Mouse (Mus musculus) neural tube, embryonic 14.5 days (tissue): ENCODE measurements around the gene Ush2a. TPM values are rescaled to one million over a fixed set of nuclear protein-coding genes. Genes with fewer than 3 reads are reported as not detected.

Experiments used
- ATAC-seq: fragments of 200-750 bp; cut with Nextera tagmentation; 2 replicates; pipeline ENCODE4 v1.8.0; 2017; ENCODE audit warnings: low read depth, mild to moderate bottlenecking, moderate TSS enrichment, moderate library complexity
- H3K27ac ChIP-seq: fragments of 300-500 bp; sonication (generic); 2 replicates; pipeline ENCODE4 v1.5.1; 2014; ENCODE audit warnings: low read depth, mild to moderate bottlenecking, control low read depth, low read length, moderate library complexity, mixed read lengths
- H3K27me3 ChIP-seq: fragments of 300-500 bp; sonication (generic); 2 replicates; pipeline ENCODE4 v1.6.1; 2014; ENCODE audit warnings: low read length; ENCODE audit not compliant: control insufficient read depth, insufficient read depth
- H3K36me3 ChIP-seq: fragments of 300-500 bp; sonication (generic); 2 replicates; pipeline ENCODE4 v1.6.1; 2014; ENCODE audit warnings: low read length, mixed read lengths; ENCODE audit not compliant: control insufficient read depth, insufficient read depth
- H3K4me1 ChIP-seq: fragments of 300-500 bp; sonication (generic); 2 replicates; pipeline ENCODE4 v1.6.1; 2014; ENCODE audit warnings: low read length; ENCODE audit not compliant: control insufficient read depth, insufficient read depth
- H3K4me2 ChIP-seq: fragments of 300-500 bp; sonication (generic); 2 replicates; pipeline ENCODE4 v1.6.1; 2014; ENCODE audit warnings: mild to moderate bottlenecking, low read depth, low read length, control low read depth
- H3K4me3 ChIP-seq: fragments of 300-500 bp; sonication (generic); 2 replicates; pipeline ENCODE4 v1.5.1; 2014; ENCODE audit warnings: low read depth, low read length, control low read depth, mixed read lengths
- H3K9ac ChIP-seq: fragments of 300-500 bp; sonication (generic); replicated peaks from 2 replicates; pipeline ENCODE4 v1.6.1; 2014; ENCODE audit warnings: low read depth, mild to moderate bottlenecking, control low read depth, low read length, mixed read lengths
- H3K9me3 ChIP-seq: fragments of 300-500 bp; sonication (generic); 2 replicates; pipeline ENCODE4 v1.6.1; 2016; ENCODE audit warnings: low read length; ENCODE audit not compliant: control insufficient read depth
- WGBS: fragments of 180-500 bp; shearing (Covaris S2); extraction: QIAGEN DNeasy Blood & Tissue Kit; methylation state at CpG from one replicate; pipeline ENCODE4 v1.1.7; 2014; 5-methylcytosine and 5-hydroxymethylcytosine counted together
- polyA plus RNA-seq: library from polyadenylated mRNA; unstranded; fragments of >200 nt; fragmentation: Nextera tagmentation; extraction: Ambion mirVana; gene quantifications from 2 replicates; pipeline ENCODE4 v1.2.1, GENCODE M21; 2014

Ush2a gene
- polyA plus RNA-seq, 1 experiment from 2014 or later: 0.27 TPM

DNA sequence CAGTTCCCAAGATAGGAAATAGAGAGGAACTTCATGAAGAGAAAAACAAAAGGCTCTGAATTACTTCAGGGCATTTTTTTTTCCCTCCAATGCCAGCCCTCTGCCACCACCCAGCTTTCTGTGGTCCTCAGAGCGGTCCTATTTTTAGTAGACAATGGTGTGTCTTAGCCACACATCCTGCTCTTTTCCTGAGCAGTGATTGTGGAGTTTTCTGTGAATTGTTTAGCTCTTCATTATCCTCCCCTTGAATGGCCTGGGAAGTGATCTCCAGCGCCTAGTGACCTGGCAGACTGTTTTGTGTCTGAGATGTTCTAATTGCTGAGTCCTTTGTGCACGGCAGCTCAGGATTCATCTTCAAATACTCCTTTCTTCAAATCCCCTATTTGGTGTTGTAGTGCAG lies 397.3 kb downstream of the Ush2a start:
- Histone ChIP-seq H3K9me3 (no peaks in the 10 kb centered on the region), H3K4me3 (no peak overlapping the region), H3K27ac (no peak overlapping the region), H3K4me2 (no peak overlapping the region), H3K27me3 (no peaks in the 10 kb centered on the region; the same call in 1 of the 2 replicates), H3K36me3 (no peaks in the 10 kb centered on the region), H3K9ac (no peak overlapping the region), H3K4me1 (peaks cover 7% of the 10 kb centered on the region; the same call in 1 of the 2 replicates)
- ATAC-seq: no peak
- 21% methylated on average over 3 of the region's 3 CpGs for WGBS

DNA sequence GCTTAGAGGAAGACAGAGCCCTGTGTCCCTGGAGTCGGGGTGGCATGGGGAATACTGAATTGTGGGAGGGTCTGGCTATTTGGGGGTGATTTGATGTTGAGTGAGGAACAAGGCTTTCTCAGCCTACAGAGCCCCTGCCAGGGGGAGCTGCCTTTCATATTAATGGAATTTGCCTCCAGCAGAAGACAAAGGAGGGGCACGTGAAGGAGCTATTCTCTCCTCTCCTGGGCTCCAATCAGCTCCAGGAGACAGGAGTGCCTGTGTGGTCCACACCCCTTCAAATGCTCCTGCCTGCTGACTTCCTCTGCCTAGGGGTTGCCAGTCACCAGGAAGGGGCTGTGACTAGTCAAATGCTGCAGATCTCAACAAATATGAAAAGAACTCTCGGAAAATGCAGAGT lies 398.5 kb downstream of the Ush2a start:
- 0 out of 2 replicates have a peak overlapping the region, but pooled peaks have one; percentile 12 for H3K27ac ChIP-seq
- ATAC-seq: no peak
- 0 out of 2 replicates have a peak overlapping the region, but pooled peaks have one; percentile 0 for H3K4me3 ChIP-seq
- 2% methylated on average over 3 of the region's 3 CpGs for WGBS
- no peaks in the 10 kb centered on the region for H3K9me3 ChIP-seq
- H3K9ac ChIP-seq: no peak overlapping the region
- H3K4me2 ChIP-seq: peak overlapping the region; percentile 33
- peaks cover 7% of the 10 kb centered on the region; the same call in 1 of the 2 replicates for H3K4me1 ChIP-seq
- H3K36me3 ChIP-seq: no peaks in the 10 kb centered on the region
- H3K27me3 ChIP-seq: no peaks in the 10 kb centered on the region; the same call in 1 of the 2 replicates

DNA sequence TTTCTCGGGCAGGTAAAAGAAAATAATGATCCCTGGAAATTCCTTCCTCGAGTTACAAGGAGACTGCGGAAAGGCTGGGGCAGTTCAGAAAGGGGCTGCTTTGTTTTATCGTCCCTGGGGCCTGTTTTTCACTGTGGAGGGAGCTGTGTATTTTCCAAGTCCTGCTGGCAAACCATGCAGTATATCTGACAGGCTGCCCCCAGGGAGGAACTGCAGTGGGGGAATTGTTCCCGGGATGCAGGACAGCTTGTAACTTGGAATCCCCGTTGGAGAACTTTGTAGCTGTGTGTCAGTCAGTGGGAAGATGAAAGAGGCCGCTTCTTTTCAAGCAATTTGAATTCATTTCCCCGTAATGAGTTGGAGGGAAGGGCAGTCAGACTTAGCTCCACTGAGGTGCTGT lies 399.1 kb downstream of the Ush2a start:
- 2% methylated on average over 8 of the region's 8 CpGs for WGBS
- Histone ChIP-seq H3K36me3 (no peaks in the 10 kb centered on the region), H3K9ac (no peak overlapping the region), H3K4me3 (0 out of 2 replicates have a peak overlapping the region, but pooled peaks have one; percentile 0), H3K4me2 (peak overlapping the region; percentile 33), H3K27ac (peak overlapping the region; percentile 4; the same call in 1 of the 2 replicates), H3K9me3 (no peaks in the 10 kb centered on the region), H3K4me1 (peaks cover 7% of the 10 kb centered on the region; the same call in 1 of the 2 replicates), H3K27me3 (no peaks in the 10 kb centered on the region; the same call in 1 of the 2 replicates)
- ATAC-seq: no peak; the same call in 1 of the 2 replicates

DNA sequence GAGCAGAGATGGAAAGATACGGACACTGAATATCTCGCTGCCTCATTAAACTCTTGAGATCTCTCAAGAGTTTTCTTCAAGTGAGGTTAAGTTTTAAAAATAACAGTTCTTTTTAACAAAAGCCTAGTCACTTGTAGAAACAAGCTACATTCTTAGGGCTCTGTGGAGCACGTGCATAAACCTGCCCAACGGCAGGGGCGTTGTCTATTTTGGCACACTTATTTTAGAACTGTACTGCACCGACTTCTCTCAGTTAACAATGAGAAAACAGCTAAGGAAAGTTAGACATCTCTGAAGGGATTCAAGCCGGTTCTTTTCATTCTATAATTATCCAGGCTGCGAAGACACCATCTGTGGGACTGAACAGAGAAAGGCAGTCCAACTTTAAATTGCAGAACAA lies 405.6 kb downstream of the Ush2a start:
- Histone ChIP-seq H3K27me3 (no peaks in the 10 kb centered on the region), H3K36me3 (no peaks in the 10 kb centered on the region), H3K9me3 (no peaks in the 10 kb centered on the region), H3K9ac (no peak overlapping the region), H3K4me1 (no peaks in the 10 kb centered on the region), H3K4me3 (no peak overlapping the region), H3K27ac (no peak overlapping the region), H3K4me2 (no peak overlapping the region)
- 76% methylated on average over 8 of the region's 8 CpGs for WGBS
- ATAC-seq: no peak

DNA sequence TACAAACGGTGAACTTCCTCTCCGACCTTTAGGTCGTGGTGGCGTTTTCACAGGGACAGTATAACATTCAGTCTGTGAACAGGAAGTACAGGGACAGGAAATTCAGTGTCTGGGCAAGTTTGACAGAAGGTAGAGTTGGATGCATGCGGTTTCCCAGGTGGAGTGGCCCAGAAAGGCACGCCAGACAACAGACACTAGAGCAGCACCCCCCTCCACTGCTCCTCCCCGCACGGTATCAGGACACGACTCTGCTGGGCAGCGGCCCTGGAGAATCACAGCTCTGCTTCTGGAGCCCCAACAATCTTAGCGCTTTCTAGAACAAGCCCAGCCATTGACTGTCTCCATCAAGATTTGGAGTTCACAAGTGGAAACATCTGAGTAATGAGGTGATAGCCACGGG lies 406.7 kb downstream of the Ush2a start:
- Histone ChIP-seq H3K27ac (no peak overlapping the region), H3K9me3 (no peaks in the 10 kb centered on the region), H3K27me3 (no peaks in the 10 kb centered on the region), H3K4me3 (no peak overlapping the region), H3K36me3 (no peaks in the 10 kb centered on the region), H3K4me2 (no peak overlapping the region), H3K9ac (no peak overlapping the region), H3K4me1 (no peaks in the 10 kb centered on the region)
- no peak for ATAC-seq
- WGBS: 83% methylated on average over 12 of the region's 12 CpGs

DNA sequence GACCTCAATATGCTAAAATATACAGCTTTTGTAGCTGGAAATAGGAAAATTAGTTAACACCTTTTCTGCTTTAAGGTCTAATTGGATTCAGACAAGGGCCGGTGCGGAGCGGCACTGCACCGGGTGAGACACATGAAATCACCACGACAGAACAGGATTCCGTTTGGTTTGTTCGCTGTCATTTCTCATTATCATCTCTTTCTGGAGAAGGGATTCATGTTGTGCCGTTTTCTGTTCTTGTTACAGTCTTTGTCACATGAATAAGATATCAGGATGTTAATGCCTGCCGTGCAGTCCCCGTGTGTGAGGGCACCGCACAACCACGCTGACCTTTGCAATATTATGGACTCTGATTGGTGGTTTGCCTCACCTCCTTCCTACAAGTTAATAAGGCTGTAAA lies 411.0 kb downstream of the Ush2a start:
- no peak overlapping the region for H3K4me3 ChIP-seq
- no peak for ATAC-seq
- no peak overlapping the region for H3K27ac ChIP-seq
- H3K9ac ChIP-seq: no peak overlapping the region
- no peaks in the 10 kb centered on the region for H3K9me3 ChIP-seq
- no peaks in the 10 kb centered on the region for H3K4me1 ChIP-seq
- WGBS: 89% methylated on average over 12 of the region's 12 CpGs
- H3K27me3 ChIP-seq: no peaks in the 10 kb centered on the region
- no peaks in the 10 kb centered on the region for H3K36me3 ChIP-seq
- no peak overlapping the region for H3K4me2 ChIP-seq

DNA sequence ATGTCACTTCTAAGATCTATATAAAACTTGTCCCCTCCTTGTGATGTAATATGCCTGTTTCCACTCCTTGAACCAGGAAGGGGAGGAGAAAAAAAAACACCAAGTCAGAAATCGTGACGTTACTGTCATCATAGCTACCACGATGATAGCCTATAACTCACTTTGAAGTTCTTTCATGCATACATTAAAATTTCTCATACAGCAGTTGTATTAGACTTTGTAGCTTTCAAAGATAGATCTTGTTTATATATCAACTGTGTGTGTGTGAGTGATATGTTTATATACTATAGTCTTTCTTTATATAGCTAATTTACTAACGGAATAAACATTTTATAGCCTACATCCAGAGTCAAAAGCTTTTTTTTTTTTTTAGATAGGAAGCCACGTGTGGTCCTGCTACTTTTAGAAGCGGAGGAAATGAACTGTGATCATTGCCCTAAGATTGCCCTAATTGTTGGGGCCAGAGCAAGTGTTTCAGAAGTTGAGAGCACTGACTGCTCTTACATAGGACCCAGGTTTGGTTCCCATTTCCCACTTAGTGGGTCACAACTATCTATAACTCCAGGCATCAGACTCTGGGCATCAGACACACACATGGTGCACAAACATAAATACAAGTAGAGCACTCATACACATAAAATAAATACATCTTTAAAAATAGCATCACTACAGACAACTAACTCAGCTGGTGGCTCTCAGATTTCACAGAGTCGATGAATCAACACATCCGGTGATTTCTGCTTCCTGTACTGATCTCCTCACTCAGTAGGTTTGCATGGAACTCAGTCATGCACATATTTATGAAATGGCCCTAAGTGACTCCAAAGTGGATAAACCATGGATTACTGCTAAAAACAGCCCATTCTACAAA lies 413.1 kb downstream of the Ush2a start:
- H3K4me1 ChIP-seq: no peaks in the 10 kb centered on the region
- H3K9ac ChIP-seq: no peak overlapping the region
- H3K4me3 ChIP-seq: no peak overlapping the region
- 73% methylated on average over 8 of the region's 8 CpGs for WGBS
- no peak for ATAC-seq
- H3K4me2 ChIP-seq: no peak overlapping the region
- H3K36me3 ChIP-seq: no peaks in the 10 kb centered on the region
- H3K27me3 ChIP-seq: no peaks in the 10 kb centered on the region
- H3K9me3 ChIP-seq: no peaks in the 10 kb centered on the region
- no peak overlapping the region for H3K27ac ChIP-seq

DNA sequence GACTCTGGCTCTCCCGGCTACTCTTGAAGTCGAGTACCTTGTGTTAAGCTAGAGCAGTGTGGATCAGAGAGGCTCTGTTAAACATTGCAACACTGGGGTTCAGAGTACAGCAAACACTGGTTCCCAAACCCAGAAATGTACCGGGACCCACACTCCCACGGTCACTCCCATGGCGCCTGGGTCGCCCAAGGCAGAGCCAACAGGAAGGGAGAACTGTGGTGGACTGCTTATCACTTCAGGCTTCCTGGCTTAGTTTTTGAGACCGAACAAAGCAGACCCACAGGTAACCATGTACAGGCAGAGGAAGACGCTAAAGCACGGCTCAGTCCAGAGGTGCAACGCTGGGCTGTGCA lies 413.7 kb downstream of the Ush2a start:
- H3K9ac ChIP-seq: no peak overlapping the region
- WGBS: 92% methylated on average over 10 of the region's 10 CpGs
- no peak overlapping the region for H3K27ac ChIP-seq
- no peaks in the 10 kb centered on the region for H3K27me3 ChIP-seq
- H3K36me3 ChIP-seq: no peaks in the 10 kb centered on the region
- no peak overlapping the region for H3K4me2 ChIP-seq
- H3K9me3 ChIP-seq: no peaks in the 10 kb centered on the region
- no peaks in the 10 kb centered on the region for H3K4me1 ChIP-seq
- H3K4me3 ChIP-seq: no peak overlapping the region
- no peak for ATAC-seq

DNA sequence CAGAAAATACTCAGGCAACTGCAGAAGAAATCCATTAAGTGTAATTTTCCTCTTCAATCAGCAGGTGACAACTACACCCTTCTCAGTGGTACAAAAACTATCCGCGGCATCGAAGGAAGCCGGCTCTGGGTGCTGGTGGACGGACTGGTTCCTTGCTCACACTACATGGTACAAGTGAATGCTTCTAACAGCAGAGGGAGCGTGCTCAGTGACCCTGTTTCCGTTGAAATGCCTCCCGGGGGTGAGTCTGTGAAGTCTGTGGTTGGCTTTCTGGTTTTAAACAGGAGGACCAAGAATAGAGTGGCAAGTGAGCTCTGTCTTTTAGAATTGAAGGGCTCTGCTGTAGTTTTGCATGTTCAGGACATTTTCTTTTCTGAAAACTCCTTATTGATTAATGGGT lies 416.4 kb downstream of the Ush2a start:
- H3K4me2 ChIP-seq: no peak overlapping the region
- no peaks in the 10 kb centered on the region for H3K4me1 ChIP-seq
- H3K9ac ChIP-seq: no peak overlapping the region
- no peaks in the 10 kb centered on the region for H3K9me3 ChIP-seq
- no peak overlapping the region for H3K4me3 ChIP-seq
- no peaks in the 10 kb centered on the region for H3K27me3 ChIP-seq
- ATAC-seq: no peak
- 68% methylated on average over 8 of the region's 8 CpGs for WGBS
- H3K36me3 ChIP-seq: no peaks in the 10 kb centered on the region
- H3K27ac ChIP-seq: no peak overlapping the region
